11 mouse cellular contexts compared by ENCODE assay signal in genomic region chr7:118266099-118266498, GRCm38 (mm10). TPM values are rescaled to one million over a fixed set of nuclear protein-coding genes. Genes with fewer than 3 reads are reported as not detected.
A peak's percentile ranks its signal among the peaks of the same experiment; 100 is the strongest.
DNase-seq lines count a peak whose midpoint lies in the region; ATAC-seq and TF ChIP-seq lines count a peak whose summit lies in the region.
"Had no signal": no experiment of that assay in that cellular context is flagged by ENCODE, and none has a peak within 500 bp of the region (broad histone marks: within the 10 kb centered on the region; RNA-seq: fewer than 3 reads in every experiment).

No protein-coding gene starts in this region.

- no peak overlapping the region for H3K4me3 ChIP-seq in intestine, postnatal 0 days (ENCODE audit: low read depth, low read length)
- H3K4me3 ChIP-seq: embryonic facial prominence, embryonic 15.5 days; heart, embryonic 13.5 days had no signal

- H3K27ac ChIP-seq in intestine, postnatal 0 days (ENCODE audit: low read depth, low read length), result no peak overlapping the region
- H3K27ac ChIP-seq: embryonic facial prominence, embryonic 15.5 days; heart, embryonic 13.5 days had no signal

- peak; percentile 79 for DNase-seq in adrenal gland, adult 2 months
- DNase-seq in adrenal gland, postnatal 4 days (ENCODE audit: low spot score in 2 of 2), result no peak
- DNase-seq in adipocyte (ENCODE audit: low spot score), result peak; percentile 92
- DNase-seq in cerebellum, postnatal 10 days, result peak; percentile 49 to 60
- DNase-seq in heart, postnatal 14 days, result peak; percentile 50 to 53
- no peak for DNase-seq in spleen, postnatal 10 days (ENCODE audit: low spot score in 2 of 2)
- no peak for DNase-seq in layer of hippocampus, postnatal 14 days (ENCODE audit: low spot score in 2 of 2)

- H3K4me2 ChIP-seq in intestine, postnatal 0 days (replicated peaks; ENCODE audit: low read depth), result no peak overlapping the region
- H3K4me2 ChIP-seq: embryonic facial prominence, embryonic 15.5 days; heart, embryonic 13.5 days; midbrain, embryonic 11.5 days had no signal

- no peak for ATAC-seq in intestine, postnatal 0 days

- no peak for TF ChIP-seq CTCF in intestine, postnatal 0 days (IDR thresholded peaks at IDR 0.05; ENCODE audit: low read depth)

- H3K4me1 ChIP-seq in intestine, postnatal 0 days (replicated peaks; ENCODE audit: control insufficient read depth, insufficient read depth, low read length), result no peaks in the 10 kb centered on the region
- H3K4me1 ChIP-seq: embryonic facial prominence, embryonic 15.5 days; heart, embryonic 13.5 days had no signal

- no peaks in the 10 kb centered on the region for H3K27me3 ChIP-seq in intestine, postnatal 0 days (replicated peaks; ENCODE audit: control insufficient read depth, insufficient read depth, low read length)
- H3K27me3 ChIP-seq: embryonic facial prominence, embryonic 15.5 days; heart, embryonic 13.5 days had no signal

- intact Hi-C loops in heart, postnatal 14 days (cut with DNase I), result no loop called here

- no peaks in the 10 kb centered on the region for H3K36me3 ChIP-seq in intestine, postnatal 0 days (ENCODE audit: control insufficient read depth, insufficient read depth)
- H3K36me3 ChIP-seq: embryonic facial prominence, embryonic 15.5 days; heart, embryonic 13.5 days had no signal

- WGBS in intestine, postnatal 0 days, result 86% methylated on average over 6 of the region's 6 CpGs

- no peak overlapping the region for H3K9ac ChIP-seq in intestine, postnatal 0 days (ENCODE audit: low read depth, low read length)
- H3K9ac ChIP-seq: embryonic facial prominence, embryonic 15.5 days; heart, embryonic 13.5 days had no signal

- no peaks in the 10 kb centered on the region for H3K9me3 ChIP-seq in intestine, postnatal 0 days (ENCODE audit: control insufficient read depth)
- H3K9me3 ChIP-seq: embryonic facial prominence, embryonic 15.5 days; heart, embryonic 13.5 days had no signal

RNA-seq across cellular contexts. Expression of gene Smg1, which starts 22.6 kb away (rescaled TPM):
- total RNA-seq in adrenal gland, adult 2 months (2021), result 10 to 100 TPM; 29.9 to 44.5 TPM
- 38.4 and 39.7 TPM in 2 replicates for polyA plus RNA-seq in adrenal gland, adult 2 months (2012; rRNA removed)
- 10 to 100 TPM; 52.0 to 60.0 TPM for total RNA-seq in adrenal gland, postnatal 4 days (2021)
- 10 to 100 TPM; 52.8 to 53.8 TPM for total RNA-seq in heart, postnatal 14 days (2021)
- total RNA-seq in layer of hippocampus, postnatal 14 days (2021), result 10 to 100 TPM; 69.4 to 73.2 TPM
- 6.7 and 7.9 TPM in 2 replicates for polyA plus RNA-seq in intestine, postnatal 0 days (2015; fragmentation: Nextera tagmentation; extraction: Ambion mirVana)

Comparison
In these comparisons a context has a peak if more than half of its experiments do, and no peak if none do; other contexts are left out.
1. DNase-seq: peak in adrenal gland, adult 2 months (single experiment), adipocyte (single experiment), cerebellum, postnatal 10 days (2 of 2) and heart, postnatal 14 days (2 of 2); none in adrenal gland, postnatal 4 days (0 of 2), spleen, postnatal 10 days (0 of 2) and layer of hippocampus, postnatal 14 days (0 of 2).